Mouse (Mus musculus): Measurements from ENCODE around the gene Grk6. TPM values are rescaled to one million over a fixed set of nuclear protein-coding genes. Genes with fewer than 3 reads are reported as not detected.

The Grk6 gene
- 29.5 and 29.8 TPM in 2 replicates for polyA plus RNA-seq (2015; fragmentation: Nextera tagmentation; extraction: Ambion mirVana)

DNA sequence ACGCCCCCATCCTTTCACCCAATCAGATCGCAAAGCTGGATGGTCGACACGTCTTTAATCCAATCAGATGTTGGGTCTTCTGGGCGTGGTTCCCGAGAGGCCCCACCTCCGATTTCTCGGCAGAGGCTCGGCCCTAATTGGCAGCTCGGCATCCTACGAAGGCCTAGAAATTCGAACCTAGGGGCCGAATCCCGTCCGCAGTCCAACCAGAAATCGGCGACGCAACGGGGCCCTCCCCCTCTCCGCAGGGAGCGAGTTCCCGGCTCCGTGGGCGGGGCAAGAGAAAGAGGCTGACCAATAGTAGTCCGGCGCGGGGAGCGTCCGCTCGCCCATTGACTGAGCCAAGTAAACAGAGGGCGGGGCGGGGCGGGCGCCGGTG lies at the start of gene Grk6:
Gene Grk6, plus strand, starts transcription at position 136 of the 379 bp plus-strand sequence.
- Histone ChIP-seq H3K4me3 (replicated peaks; ENCODE audit: low read depth, low read length) (peak within 1 kb of the TSS; percentile 75), H3K27ac (peak within 1 kb of the TSS; percentile 94), H3K9me3 (replicated peaks; ENCODE audit: low read length) (no peaks in the 10 kb centered on the region), H3K4me1 (replicated peaks; ENCODE audit: insufficient read depth, low read length) (peaks cover 15% of the 10 kb centered on the region), H3K27me3 (ENCODE audit: insufficient read depth, low read length) (no peaks in the 10 kb centered on the region), H3K4me2 (ENCODE audit: low read length) (peak within 1 kb of the TSS; percentile 87), H3K9ac (ENCODE audit: low read depth, low read length) (peak within 1 kb of the TSS; percentile 93), H3K36me3 (ENCODE audit: insufficient read depth, low read length) (no peaks in the 10 kb centered on the region)
- WGBS: 0% methylated on average over 34 of the region's 35 CpGs
- no peak for TF ChIP-seq CTCF (IDR thresholded peaks at IDR 0.05; ENCODE audit: low read depth)
- peak; percentile 99 for DNase-seq (ENCODE audit: low spot score)
- peak; percentile 98 for ATAC-seq (replicated peaks; ENCODE audit: low FRiP score, low read depth)

DNA sequence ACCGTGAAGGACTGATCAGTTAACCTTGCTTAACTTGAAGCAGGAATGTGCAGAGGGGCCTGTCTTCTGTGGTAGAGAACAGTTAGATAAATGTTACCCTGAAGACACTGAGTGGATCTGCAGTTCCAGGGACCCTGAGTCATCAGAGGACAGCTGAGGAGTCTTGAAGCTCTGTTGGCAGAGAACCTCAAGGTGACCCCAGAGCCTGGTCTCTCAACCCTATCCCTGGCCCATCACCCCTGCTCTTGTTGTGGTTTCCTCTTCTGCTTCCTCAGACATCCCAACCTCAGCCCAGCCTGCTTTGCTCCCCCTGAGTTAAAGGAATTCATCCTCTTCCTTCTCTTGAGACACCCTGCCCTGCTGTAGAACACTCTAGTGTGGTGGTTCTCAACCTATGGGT lies 46.8 kb upstream of the Grk6 start, which contains the start of gene Slc34a1:
Gene Slc34a1, plus strand, starts transcription at position 100 of the 400 bp plus-strand sequence.
- DNase-seq (ENCODE audit: low spot score): no peak
- 0 out of 2 replicates have a peak within 1 kb of the TSS, but pooled peaks have one; percentile 19 for H3K27ac ChIP-seq
- WGBS: 74% methylated on average over 1 of the region's 1 CpGs
- no peak within 1 kb of the TSS for H3K4me2 ChIP-seq (ENCODE audit: low read length)
- ATAC-seq (replicated peaks; ENCODE audit: low FRiP score, low read depth): no peak
- no peaks in the 10 kb centered on the region for H3K36me3 ChIP-seq (ENCODE audit: insufficient read depth, low read length)
- H3K9ac ChIP-seq (ENCODE audit: low read depth, low read length): no peak within 1 kb of the TSS
- H3K4me1 ChIP-seq (replicated peaks; ENCODE audit: insufficient read depth, low read length): no peaks in the 10 kb centered on the region
- TF ChIP-seq CTCF (IDR thresholded peaks at IDR 0.05; ENCODE audit: low read depth): no peak
- H3K9me3 ChIP-seq (replicated peaks; ENCODE audit: low read length): no peaks in the 10 kb centered on the region
- H3K4me3 ChIP-seq (replicated peaks; ENCODE audit: low read depth, low read length): no peak within 1 kb of the TSS
- H3K27me3 ChIP-seq (ENCODE audit: insufficient read depth, low read length): no peaks in the 10 kb centered on the region

DNA sequence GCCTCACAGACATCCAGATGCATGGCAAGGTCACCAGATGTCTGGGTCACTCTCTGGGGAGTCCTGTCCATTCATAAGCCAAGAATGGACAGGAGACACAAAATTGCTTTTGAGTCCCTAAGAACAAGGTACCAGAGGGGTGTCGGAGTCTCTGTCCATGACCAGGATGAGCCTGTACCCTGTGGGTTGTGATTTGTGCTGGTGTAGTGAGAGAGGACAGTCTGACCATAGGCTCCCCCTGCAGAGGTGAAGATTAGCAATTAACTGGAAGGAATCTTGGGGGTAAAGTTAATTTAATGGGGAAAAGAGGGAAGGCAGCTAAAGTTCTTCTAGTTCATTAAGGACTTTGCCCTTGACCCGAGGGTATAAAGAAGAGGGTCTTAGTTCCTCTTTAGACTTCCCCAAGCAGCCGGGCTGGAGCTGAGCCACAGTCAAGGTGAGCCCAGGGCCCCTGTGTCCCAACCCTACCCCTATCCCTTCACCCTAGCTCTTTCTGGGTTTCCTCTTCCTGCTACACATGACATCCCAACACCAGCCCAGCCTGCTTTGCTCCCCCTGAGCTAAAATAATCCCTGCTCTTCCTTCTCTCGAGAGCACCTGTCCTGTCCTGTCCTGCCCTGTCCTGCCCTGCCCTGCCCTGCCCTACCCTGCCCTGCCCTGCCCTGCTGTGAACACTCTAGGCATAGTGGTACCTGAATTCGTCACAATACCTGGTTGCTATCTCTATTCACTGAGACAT lies 45.4 kb upstream of the Grk6 start:
- Histone ChIP-seq H3K9ac (ENCODE audit: low read depth, low read length) (no peak overlapping the region), H3K4me2 (ENCODE audit: low read length) (peak overlapping the region; percentile 37; the same call in 1 of the 2 replicates), H3K27ac (0 out of 2 replicates have a peak overlapping the region, but pooled peaks have one; percentile 19), H3K9me3 (replicated peaks; ENCODE audit: low read length) (no peaks in the 10 kb centered on the region), H3K36me3 (ENCODE audit: insufficient read depth, low read length) (no peaks in the 10 kb centered on the region), H3K27me3 (ENCODE audit: insufficient read depth, low read length) (no peaks in the 10 kb centered on the region), H3K4me3 (replicated peaks; ENCODE audit: low read depth, low read length) (no peak overlapping the region), H3K4me1 (replicated peaks; ENCODE audit: insufficient read depth, low read length) (no peaks in the 10 kb centered on the region)
- WGBS: 55% methylated on average over 5 of the region's 5 CpGs
- DNase-seq (ENCODE audit: low spot score) (no peak), ATAC-seq (replicated peaks; ENCODE audit: low FRiP score, low read depth) (peak; percentile 34; the same call in 1 of the 2 replicates)
- no peak for TF ChIP-seq CTCF (IDR thresholded peaks at IDR 0.05; ENCODE audit: low read depth)

GRCm38 (mm10) chr13:55400039-55400346 lies 44.9 kb upstream of the Grk6 start:
- ATAC-seq (replicated peaks; ENCODE audit: low FRiP score, low read depth) (no peak), DNase-seq (ENCODE audit: low spot score) (no peak)
- Histone ChIP-seq H3K4me3 (replicated peaks; ENCODE audit: low read depth, low read length) (no peak overlapping the region; the same call in 1 of the 2 replicates), H3K27ac (no peak overlapping the region), H3K9ac (ENCODE audit: low read depth, low read length) (no peak overlapping the region), H3K9me3 (replicated peaks; ENCODE audit: low read length) (no peaks in the 10 kb centered on the region), H3K36me3 (ENCODE audit: insufficient read depth, low read length) (no peaks in the 10 kb centered on the region), H3K4me2 (ENCODE audit: low read length) (peak overlapping the region; percentile 37), H3K27me3 (ENCODE audit: insufficient read depth, low read length) (no peaks in the 10 kb centered on the region), H3K4me1 (replicated peaks; ENCODE audit: insufficient read depth, low read length) (no peaks in the 10 kb centered on the region)
- no peak for TF ChIP-seq CTCF (IDR thresholded peaks at IDR 0.05; ENCODE audit: low read depth)
- WGBS: 59% methylated on average over 1 of the region's 1 CpGs

GRCm38 (mm10) chr13:55403266-55403665 lies 41.6 kb upstream of the Grk6 start:
- Histone ChIP-seq H3K36me3 (ENCODE audit: insufficient read depth, low read length) (no peaks in the 10 kb centered on the region), H3K27me3 (ENCODE audit: insufficient read depth, low read length) (no peaks in the 10 kb centered on the region), H3K9ac (ENCODE audit: low read depth, low read length) (no peak overlapping the region), H3K9me3 (replicated peaks; ENCODE audit: low read length) (no peaks in the 10 kb centered on the region), H3K4me3 (replicated peaks; ENCODE audit: low read depth, low read length) (no peak overlapping the region), H3K4me2 (ENCODE audit: low read length) (no peak overlapping the region; the same call in 1 of the 2 replicates), H3K27ac (no peak overlapping the region), H3K4me1 (replicated peaks; ENCODE audit: insufficient read depth, low read length) (0 out of 2 replicates have a peak, but pooled peaks cover 4% of the 10 kb centered on the region)
- 55% methylated on average over 7 of the region's 7 CpGs for WGBS
- DNase-seq (ENCODE audit: low spot score): no peak
- no peak for TF ChIP-seq CTCF (IDR thresholded peaks at IDR 0.05; ENCODE audit: low read depth)
- no peak for ATAC-seq (replicated peaks; ENCODE audit: low FRiP score, low read depth)

DNA sequence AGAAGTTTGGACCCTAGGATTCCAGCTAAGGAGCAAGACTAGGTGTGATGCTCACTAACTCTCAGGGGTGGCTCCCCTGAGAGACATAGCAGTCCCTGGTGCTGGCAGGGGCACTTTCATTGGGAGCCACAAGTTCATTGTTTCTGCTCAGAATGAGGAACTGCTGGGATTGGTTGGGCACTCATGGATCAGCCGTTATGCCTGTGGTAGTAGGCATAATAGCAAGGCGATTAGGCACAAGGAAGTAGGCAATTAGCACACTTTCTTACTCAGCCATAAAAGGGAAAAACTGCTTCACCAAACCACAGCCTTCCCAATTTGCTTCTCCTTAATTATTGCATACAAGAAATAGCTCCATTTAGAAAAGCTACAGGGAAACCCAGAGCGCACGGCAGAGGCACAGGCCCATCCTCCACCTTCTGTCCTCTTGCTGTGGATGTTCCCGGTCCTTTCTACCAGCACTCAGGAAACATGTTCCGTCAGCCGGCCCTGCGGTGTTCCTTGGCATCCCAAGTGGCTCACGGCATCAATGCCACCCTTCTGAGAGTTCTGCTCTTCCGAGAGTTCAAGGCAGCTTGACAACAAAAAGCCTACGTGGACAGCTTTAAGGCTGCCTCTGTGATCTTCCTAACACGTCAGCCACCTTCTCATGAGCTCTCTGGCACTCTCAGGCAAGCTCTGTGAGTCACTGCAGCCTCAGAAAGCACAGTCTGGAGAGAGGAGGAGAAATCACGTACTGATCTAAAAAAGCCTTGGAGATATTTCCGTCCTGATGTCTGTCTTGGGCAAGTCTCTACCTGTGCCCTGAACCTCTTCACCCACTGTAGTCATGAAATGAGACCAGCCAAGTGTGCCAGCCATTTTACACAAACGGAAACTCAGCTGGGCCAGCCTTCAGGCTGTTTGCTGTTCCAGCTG lies 40.7 kb upstream of the Grk6 start:
- H3K4me2 ChIP-seq (ENCODE audit: low read length): no peak overlapping the region; the same call in 1 of the 2 replicates
- no peaks in the 10 kb centered on the region for H3K36me3 ChIP-seq (ENCODE audit: insufficient read depth, low read length)
- H3K27me3 ChIP-seq (ENCODE audit: insufficient read depth, low read length): no peaks in the 10 kb centered on the region
- no peak for TF ChIP-seq CTCF (IDR thresholded peaks at IDR 0.05; ENCODE audit: low read depth)
- H3K9ac ChIP-seq (ENCODE audit: low read depth, low read length): no peak overlapping the region
- 0 out of 2 replicates have a peak, but pooled peaks cover 4% of the 10 kb centered on the region for H3K4me1 ChIP-seq (replicated peaks; ENCODE audit: insufficient read depth, low read length)
- H3K4me3 ChIP-seq (replicated peaks; ENCODE audit: low read depth, low read length): no peak overlapping the region
- ATAC-seq (replicated peaks; ENCODE audit: low FRiP score, low read depth): no peak
- 63% methylated on average over 15 of the region's 15 CpGs for WGBS
- H3K27ac ChIP-seq: no peak overlapping the region
- DNase-seq (ENCODE audit: low spot score): no peak
- H3K9me3 ChIP-seq (replicated peaks; ENCODE audit: low read length): no peaks in the 10 kb centered on the region

Data from kidney, postnatal 0 days (tissue).